Mouse (Mus musculus): ENCODE measurements at regions not wholly inside any gene's neighbourhood (a gene's known extent, or its start where the extent isn't known, plus 50 kb on each side); places are given as distances from the start of the nearest gene placed in this dataset.

DNA sequence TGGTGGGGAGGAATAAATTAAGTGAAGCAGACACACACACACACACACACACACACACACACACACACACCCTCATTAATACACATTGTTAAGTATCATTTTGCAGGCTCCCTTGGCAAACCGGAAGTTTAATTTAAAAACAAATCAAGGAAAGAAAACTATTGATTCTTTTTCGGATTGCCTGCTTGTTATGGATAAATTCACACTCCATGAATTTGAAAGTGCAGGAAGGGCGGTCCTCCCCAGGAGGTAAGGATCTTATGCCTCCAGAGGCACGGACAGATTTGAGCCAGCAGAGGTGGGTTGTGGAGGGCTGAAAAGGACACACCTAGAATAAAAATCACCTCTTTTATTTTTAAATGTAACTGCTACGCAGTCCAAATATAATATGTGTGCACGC is 156.2 kb upstream of the Gm15217 start:
- DNase-seq = no peak

DNA sequence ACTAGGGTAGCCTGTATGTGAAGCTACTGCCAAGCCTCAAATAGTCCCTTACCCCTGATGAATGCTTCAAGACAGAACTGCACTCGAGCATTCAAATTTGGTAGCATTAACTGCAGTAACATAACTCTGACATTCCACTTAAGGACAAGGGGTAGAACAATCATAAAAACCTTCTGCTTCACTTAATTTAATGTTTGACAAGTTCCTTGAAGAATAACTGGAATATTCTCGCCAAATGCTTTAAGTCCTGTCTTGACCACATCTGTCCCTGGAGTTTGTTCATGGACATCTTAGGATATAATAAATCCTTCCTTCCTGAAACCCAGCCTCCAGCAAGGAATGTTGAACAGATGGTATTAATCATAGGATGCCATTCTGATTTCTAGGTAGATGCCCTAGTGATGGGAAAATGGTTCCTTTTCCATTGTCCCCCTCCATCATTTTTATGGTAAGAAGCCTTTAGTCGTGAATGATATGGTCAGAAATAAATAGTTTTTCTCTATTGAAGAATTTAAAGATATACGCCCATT is 154.7 kb upstream of the Gm15217 start:
- DNase-seq = no peak

DNA sequence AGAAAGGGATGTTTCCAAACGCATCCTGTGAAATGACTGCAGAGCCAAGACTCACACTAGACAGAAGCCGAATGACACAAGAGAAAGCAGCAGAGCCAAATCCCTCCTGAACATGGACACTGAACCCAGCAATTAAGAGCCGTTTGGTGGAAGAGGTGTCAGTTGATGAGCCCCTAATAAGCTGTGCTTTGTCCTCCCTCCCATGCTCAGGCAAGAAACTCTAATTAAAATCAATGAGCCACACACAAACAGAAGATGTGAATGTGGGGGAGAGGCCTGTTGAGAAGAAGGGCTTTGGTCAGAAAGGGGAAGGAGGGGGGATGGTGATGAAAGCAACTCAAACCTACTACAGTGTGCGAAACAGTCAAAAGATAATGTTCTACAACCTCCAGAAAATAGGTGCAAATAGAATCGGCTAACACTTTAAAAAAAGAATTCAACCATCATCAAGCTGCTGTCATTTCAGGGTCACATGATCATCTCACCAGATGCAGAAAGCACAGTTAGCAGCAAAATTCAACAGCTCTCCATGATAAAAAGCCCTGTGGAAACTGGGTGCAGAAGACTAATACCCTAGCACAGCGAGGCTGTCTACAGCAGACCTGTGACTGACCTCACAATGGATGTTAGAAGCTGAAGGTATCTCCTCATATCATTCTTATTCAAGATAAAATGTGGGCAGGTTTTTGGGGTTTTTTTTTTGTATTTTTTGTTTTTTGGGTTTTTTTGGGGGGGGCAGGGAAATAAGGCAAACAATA is 153.2 kb upstream of the Gm15217 start:
- DNase-seq = no peak

DNA sequence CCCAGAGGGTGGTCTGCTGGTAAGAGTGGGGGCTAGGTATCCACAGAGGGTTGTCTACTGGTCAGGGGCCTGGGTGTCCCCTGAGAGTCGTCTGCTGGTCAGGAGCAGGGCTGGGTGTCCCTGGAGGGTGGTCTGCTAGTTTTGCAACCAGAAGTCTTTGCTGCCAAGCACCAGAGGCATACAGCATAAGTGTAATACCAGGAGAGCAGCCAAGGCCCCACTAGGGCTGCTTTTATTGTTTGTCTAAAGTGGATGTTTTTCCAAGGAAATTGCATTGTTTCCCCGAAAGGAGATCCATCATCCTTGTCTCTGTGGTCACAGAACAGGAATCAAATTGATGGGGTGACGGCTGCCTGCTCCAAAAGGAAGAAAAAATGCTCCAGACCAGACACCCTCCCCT is 145.2 kb upstream of the Gm15217 start:
- DNase-seq = peak in 1 of 2 experiments; percentile 7

DNA sequence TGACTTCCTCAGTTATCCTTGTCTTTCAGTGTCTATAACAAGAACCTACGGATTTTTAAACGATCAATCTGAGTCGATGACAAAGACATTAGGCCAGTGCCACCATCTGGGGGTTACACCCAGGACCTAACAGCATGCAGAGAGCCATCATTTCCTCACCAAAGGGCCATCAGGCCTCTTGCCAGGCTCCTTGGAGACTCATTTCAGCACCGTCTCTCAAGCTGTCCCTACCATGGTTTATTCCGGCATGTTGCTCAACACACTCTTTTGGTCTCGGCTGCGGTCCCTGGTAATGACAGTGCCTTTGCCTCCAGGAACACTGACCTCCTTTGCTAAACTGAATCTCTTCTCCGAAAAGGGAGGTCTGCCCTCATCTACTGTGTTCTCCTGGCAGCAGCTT is 144.4 kb upstream of the Gm15217 start:
- peak; percentile 23 to 31 for DNase-seq

DNA sequence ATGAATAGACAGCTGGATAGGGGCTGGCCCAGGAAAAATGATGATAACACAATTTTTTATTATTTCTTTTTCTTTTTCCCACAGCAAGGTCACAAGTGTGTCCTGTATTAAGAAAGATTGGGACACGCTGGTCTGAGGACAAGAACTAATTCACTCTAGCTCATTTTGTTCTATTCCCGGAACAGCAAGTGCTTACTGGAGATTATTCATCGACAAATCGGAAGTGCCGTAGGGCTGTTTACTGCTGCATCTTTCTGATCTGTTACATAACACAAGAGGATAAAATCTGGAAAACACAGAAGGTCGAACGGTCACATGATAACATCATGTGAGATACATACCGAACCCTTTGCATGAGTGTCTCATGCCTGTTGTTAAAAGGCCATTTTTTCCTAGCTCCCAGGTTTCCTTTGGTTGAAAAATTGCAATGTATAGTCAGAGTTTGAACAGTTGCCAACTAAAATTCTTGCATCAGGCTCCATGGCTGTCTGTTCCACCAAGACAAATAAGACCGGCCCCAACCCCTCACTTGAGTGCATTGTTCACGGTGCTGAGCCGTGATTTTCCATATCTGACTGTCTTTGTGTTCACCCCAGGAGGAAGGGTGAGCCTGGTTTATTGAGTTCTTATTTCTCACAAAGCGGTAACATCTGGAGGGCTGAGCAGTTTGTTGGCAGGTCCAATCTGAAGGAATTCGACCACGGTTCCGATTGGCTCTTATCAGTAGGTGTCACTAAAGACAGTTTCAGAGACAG is 139.0 kb upstream of the Gm15217 start:
- DNase-seq = peak; percentile 36 to 53

DNA sequence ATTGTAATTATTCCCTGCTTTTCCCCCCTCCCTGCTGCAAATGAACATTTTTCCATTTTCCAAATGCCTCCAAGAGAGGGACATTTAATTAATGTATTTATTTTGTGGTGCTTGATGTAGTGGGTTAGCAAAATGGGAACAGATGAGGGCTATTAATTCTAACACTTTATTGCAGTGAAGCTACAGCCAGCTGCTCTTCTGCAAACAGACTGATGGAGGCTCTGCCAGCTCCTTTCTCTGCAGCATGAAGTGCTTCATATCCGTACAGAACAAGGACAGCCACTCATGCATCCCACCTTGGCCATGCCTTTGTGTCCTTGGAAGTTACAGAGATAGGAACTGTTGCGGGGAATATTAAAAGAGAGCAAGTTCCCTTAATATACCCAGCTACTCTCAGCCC is 138.3 kb upstream of the Gm15217 start:
- no peak for DNase-seq

DNA sequence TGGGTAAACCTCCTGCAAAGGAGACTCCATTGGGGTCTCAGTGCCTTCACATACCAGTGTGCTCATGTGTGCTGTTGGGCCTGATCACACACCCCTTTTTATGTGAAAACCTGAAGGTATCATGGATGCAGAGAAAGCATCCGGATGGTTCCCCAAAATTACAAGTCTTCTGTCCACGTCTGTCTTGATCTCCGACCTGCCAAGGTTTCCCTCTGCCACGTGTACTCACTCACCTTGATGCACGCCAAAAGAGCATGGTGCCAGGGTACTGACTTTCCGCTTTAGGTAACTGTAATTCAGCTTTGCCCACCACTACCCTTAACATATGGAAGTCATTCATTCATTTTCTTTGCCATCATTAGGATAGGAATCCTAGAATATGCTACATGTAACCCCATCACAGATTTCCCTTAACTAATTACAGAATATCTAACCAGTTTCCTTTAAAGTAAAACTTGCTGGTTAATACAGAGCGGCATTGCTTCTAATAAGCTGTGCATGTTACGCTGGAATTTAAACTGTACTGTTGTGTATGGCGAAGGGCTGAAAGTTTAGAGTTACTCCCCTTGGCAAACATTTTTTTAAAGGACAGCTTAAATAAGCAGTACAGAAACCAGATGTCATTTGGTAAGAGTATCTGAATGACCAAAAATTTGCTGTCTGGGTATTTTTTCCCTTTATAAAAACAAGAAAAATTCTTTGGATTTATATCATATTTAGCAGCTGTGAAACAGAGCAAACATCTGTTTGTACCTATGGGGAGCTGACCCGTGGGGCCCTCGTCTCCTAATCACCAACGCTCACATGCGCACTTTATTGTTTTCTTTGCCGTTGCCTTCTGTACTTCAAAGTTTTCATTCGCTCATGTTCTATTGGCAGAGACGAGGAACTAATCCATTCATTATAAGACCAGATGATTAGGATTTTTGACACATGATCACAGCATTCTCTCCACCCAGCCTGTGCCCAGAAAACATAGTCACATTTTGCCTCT is 131.4 kb upstream of the Gm15217 start:
- DNase-seq = no peak

DNA sequence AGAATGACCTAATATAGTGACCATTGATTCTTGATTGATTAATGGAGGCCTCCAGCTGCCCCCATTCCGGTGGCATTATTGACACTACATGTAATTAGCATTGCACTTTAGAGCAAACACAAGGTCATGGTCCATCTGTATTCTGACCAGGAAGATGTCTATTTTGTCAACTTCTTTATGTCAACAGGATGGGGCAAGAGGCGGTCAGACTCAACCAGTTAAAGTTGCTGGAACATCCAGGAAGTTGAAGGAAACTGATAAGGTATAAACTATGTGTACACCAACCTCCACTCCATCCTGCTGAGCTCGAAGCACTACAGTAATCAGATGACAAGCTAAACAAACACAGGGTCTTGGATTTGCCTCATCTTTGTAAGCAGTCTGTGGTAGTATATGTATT is 130.1 kb upstream of the Gm15217 start:
- DNase-seq = no peak

DNA sequence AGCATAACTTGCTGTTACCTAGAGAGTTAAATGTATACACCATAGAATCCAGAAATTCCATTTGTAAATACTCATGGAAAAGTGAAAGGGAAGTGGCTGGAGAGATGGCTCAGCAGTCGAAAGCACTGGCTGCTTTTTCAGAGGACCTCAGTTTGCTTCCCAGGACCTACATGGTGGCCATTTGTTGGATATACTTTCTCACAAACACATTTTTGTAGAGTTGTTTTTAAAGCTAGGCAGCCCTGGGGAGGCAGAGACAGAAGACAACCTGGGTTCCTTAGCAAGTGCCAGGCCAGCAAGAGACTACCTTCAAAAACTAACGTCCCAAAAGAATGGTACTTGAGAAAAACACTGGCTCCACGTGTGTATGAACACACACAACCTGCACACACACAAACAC is 124.0 kb upstream of the Gm15217 start:
- DNase-seq = no peak

DNA sequence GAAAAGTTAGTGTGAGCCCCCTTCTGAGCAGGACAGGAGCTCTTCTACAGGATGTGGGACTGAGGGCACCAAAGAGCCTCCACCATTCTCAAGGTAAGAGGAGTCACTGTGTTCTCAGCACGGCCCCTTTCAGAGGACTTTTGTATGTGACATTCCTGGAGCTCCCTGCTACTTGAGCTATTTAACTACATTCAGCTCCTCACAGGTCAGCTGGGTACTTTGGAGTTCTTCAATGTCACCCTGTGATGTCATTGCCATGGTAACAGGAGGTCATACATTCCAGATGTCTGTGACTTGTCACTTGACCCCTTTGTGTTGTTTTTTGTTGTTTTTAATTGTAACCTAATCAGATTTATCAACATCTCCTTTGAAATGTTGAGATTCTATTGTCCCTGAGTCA is 122.9 kb upstream of the Gm15217 start:
- DNase-seq = no peak

DNA sequence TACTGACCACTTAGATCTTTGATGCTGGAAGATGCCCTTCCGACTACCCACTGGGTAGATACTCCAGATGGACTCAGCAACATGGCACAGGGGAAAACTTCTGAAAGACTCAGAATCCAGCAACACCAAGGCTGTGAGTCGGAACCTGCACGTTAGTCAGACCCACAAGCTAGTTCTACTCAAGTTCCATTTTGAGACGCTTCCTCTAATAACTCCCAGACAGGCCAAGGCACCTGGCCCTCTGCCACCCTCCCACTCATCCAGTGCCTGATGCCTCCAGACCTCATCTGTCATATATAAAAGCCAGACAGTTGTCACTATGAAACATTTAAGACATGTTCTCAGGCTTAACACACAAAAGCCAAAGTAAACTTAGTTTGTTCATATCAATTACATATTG is 121.9 kb upstream of the Gm15217 start:
- DNase-seq = peak; percentile 8 to 19

DNA sequence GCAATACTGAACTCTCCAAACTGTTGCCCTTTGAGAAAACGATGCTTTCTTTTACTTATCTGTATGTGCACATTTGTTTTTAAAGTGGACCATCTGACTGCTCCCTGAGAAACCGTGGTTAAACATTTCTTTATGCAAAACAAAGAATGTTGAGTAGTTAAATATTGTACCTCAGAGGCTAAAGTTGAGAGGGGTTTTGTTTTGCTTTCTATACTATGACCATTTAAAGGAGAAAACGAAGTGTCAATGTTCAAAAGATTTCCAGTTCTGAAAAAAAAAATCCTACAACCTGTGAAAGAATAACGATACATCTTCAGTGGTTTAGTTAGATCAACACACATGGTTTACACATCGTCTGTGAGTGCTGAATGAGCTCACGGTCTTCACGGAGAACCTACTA is 120.7 kb upstream of the Gm15217 start:
- DNase-seq = no peak

DNA sequence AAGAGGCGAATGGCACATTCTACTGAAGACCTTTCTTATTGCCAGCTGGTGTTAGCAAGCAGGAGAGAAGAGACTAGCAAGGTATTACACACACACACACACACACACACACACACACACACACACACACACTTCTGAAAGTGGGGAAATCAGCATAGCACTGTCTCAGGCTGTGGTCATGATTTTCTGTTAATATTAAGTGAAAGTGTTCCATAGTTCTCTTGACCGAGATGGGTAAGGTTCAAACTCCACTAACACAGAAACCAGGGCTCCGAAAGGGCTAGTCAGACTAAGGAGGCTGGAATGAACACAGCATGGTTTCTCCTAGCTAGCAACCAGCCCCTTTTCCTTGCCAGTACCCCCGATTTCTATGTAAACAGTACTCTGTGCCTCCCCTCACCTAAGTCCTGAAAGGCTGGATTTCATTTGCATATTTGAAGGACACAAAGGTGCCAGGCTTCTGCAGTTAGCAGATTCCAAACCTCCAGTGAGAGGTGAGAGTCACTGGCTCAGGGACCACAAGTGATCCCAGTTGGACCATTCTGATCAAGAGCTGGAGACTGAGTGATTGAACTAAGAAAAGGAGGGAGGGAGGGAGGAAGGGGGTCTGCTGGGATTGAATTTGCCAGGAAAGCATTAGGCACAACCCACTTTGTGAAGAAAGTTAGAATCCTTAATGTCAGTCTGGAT is 118.8 kb upstream of the Gm15217 start:
- DNase-seq = no peak

DNA sequence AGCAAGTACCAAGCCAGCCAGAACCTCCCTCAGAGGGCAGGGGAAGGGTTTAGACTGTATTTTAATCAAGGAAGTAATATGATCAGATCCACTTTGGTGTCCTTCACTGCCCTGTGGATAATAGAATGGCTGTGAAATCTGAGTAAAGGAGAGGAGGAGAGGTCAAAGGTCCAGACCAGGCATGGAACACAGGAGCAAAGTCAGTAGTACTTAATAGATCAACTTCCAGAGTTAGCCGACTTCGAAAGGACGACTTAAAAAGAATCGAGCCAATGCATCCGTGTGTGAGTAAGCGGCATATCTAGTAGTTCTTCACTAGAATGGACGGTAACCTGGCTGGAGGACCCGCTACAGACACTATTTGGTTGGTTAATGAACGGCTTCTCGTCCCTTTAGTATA is 103.8 kb upstream of the Gm15217 start:
- no peak for DNase-seq

DNA sequence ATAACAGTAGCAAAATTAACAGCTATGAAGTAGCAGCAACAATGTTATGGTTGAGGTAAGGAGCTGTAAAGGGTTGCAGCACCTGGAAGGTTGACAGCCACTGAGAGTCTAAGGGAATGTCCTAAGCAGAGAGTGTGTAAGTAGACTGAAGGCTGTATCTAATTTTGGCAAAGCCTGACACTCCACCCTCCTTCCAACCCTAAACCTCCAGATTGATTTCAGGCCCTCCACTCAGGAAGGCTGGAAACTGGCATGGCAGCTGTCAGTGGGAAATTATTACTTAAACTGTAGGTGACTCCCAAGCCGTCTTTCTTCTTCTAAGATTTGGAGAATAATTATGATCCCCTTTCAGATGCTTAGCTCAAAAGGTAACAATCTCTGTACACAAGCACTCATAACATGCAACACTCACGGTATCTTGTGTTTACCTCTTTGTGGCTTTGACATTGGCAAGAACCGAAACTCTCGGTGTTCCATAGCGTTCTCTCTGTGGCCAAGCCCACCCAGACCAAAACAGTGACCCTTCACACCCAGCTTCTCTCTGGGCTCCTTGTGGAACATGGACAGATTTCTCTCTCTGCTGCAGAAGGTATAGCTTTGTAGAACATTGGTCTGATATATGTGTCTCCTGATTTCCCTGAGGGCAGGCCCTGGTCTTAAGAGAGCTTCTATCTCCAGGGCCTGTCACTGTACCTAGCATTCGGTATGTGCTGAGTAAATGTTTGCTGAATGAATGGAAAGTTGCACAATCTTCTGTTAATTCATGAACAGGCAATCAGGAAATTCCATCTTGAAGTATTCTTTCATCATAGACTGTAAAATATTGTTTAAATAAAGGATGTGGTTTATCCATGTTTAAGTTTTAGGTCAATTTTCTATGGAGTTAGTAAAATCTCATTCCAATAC is 102.0 kb upstream of the Gm15217 start:
- DNase-seq = no peak

DNA sequence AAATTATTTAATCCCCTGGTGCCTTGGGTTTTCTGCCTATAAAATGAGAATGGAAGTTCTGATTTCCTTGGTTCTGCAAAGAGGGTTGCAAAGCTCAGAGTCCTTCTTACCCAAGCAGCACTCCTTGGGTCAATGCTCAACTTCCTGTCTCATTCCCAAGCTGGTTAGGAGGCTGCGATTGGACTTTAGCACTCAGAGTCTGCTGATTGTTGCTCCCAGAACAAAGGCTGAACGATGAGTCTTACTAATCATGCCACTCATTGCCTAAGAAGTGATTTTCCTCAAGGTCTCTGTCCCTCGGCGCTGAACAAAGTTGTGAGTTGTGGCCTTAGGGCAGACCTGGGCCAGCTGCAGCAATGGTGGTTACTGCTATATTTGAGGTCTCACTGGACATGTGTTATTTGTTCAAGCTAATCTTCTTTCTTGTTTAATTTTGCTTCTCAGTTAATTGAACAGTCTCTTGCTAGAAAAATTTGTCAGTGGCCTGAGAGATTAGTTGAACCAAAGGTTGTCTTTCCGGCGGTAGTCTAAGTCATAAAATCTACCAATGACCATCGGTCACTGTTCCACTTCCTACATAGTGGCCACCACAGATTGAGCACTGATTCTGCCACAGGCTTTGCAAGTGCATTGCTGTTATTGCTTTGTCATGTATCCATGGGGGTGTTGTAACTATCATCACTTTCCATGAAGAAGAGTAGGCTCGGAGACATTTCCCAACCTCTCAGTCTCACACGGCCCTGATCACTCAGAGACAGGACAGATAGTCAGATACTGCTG is 101.2 kb upstream of the Gm15217 start:
- no peak for DNase-seq

DNA sequence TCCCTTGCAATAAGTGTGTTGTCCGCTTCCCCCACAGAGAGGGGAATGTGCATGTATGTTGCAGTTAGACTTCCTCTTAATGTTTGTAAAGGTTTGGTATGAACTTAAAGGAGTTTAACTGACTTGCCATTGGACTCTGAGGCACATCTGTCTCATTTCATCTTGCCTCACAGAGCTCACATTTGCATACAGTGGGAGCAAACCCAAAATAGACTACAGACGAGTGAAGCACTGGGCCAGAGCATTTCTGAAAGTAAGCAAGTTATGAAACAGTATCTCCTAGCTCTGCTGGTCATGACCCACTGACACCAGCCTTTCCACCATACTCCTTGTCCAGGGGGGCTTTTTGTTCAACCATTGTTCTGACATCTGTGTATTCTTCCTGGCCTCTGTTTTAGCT is 86.8 kb upstream of the Gm15217 start:
- peak in 1 of 2 experiments; percentile 23 for DNase-seq

DNA sequence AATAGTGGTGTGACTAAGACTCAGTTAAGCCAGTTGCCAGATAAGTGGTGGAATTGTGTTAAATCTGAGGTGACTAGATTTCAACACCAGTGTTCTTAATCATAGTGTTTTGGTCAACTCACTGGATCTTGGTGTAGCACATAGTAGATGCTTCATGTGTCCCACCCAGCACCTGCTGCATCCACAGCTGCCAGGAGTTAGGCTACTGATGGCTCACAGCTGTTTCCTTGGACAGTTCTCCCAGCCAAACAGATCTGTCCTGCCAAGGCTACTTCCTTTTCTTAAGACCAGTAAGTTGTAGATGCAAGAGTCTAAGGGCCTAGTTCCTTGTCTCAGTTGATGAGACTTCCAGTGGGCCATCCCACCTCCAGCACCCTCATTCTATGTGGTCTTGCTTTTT is 82.9 kb upstream of the Gm15217 start:
- DNase-seq = peak; percentile 74 to 86

DNA sequence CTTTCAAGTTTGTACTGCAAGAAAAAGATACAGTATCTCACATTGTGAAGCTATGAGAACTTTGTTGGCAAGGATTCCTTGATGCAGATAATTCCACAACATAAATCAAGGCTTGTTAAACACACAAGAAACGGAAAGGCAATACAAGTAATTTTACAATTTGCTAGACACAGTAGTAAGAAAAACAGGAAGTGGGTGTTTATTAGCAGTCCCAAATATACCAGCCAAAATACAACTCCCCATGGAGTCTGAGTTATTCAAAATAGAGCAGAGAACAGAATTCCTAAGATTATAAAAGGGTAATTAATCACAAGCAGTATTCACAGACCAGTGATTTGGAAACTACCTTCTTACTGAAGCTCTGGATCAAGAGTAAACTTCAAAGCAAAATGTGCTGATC is 78.7 kb upstream of the Gm15217 start:
- DNase-seq = peak; percentile 43 to 51
